ENCODE assay signal across 8 mouse cellular contexts in genomic region chr4:126752024-126752607, GRCm38 (mm10). TPM values are rescaled to one million over a fixed set of nuclear protein-coding genes. Genes with fewer than 3 reads are reported as not detected.
DNase-seq lines count a peak whose midpoint lies in the region; ATAC-seq lines count a peak whose summit lies in the region.

No protein-coding gene starts in this region.

- no peak for ATAC-seq in embryonic facial prominence, embryonic 12.5 days (ENCODE audit: insufficient number of reproducible peaks, insufficient read depth, low FRiP score, low TSS enrichment)
- no peak for ATAC-seq in neural tube, embryonic 13.5 days (ENCODE audit: low read depth)

- DNase-seq in layer of hippocampus, adult 11-12 months (ENCODE audit: low spot score): peak; percentile 54
- DNase-seq in layer of hippocampus, adult 9-10 months (ENCODE audit: low spot score): no peak
- peak; percentile 52 for DNase-seq in Muller cell, postnatal 12 days (ENCODE audit: inconsistent ontology term)
- peak; percentile 50 for DNase-seq in layer of hippocampus, adult 9-11 months
- DNase-seq in gastrocnemius, postnatal 25 days: no peak
- DNase-seq in urinary bladder, adult 2 months (ENCODE audit: low spot score): no peak

- H3K9ac ChIP-seq in embryonic facial prominence, embryonic 12.5 days: peak overlapping the region; percentile 80
- H3K9ac ChIP-seq in neural tube, embryonic 13.5 days: peak overlapping the region; percentile 91

- H3K4me3 ChIP-seq in embryonic facial prominence, embryonic 12.5 days: peak overlapping the region; percentile 94
- H3K4me3 ChIP-seq in neural tube, embryonic 13.5 days: peak overlapping the region; percentile 96

- no peaks in the 10 kb centered on the region for H3K9me3 ChIP-seq in embryonic facial prominence, embryonic 12.5 days
- H3K9me3 ChIP-seq in neural tube, embryonic 13.5 days: no peaks in the 10 kb centered on the region

- H3K4me1 ChIP-seq in embryonic facial prominence, embryonic 12.5 days: peaks cover 28% of the 10 kb centered on the region
- peaks cover 57% of the 10 kb centered on the region for H3K4me1 ChIP-seq in neural tube, embryonic 13.5 days (replicated peaks)

- 6% methylated on average over 13 of the region's 13 CpGs for WGBS in embryonic facial prominence, embryonic 12.5 days
- 3% methylated on average over 13 of the region's 13 CpGs for WGBS in neural tube, embryonic 13.5 days

- H3K36me3 ChIP-seq in embryonic facial prominence, embryonic 12.5 days: peaks cover 33% of the 10 kb centered on the region
- peaks cover 32% of the 10 kb centered on the region for H3K36me3 ChIP-seq in neural tube, embryonic 13.5 days

- H3K27me3 ChIP-seq in embryonic facial prominence, embryonic 12.5 days: no peaks in the 10 kb centered on the region
- H3K27me3 ChIP-seq in neural tube, embryonic 13.5 days: no peaks in the 10 kb centered on the region

- H3K4me2 ChIP-seq in embryonic facial prominence, embryonic 12.5 days (replicated peaks): peak overlapping the region; percentile 99
- peak overlapping the region; percentile 90 for H3K4me2 ChIP-seq in neural tube, embryonic 13.5 days

- H3K27ac ChIP-seq in embryonic facial prominence, embryonic 12.5 days: no peak overlapping the region
- H3K27ac ChIP-seq in neural tube, embryonic 13.5 days (replicated peaks): peak overlapping the region; percentile 98

RNA-seq across cellular contexts. Expression of gene Ncdn, which starts 1.1 kb away (rescaled TPM):
- 35.2 and 37.2 TPM in 2 replicates for polyA plus RNA-seq in embryonic facial prominence, embryonic 12.5 days (2016; fragmentation: Nextera tagmentation; extraction: Ambion mirVana)
- 85.3 and 86.7 TPM in 2 replicates for polyA plus RNA-seq in neural tube, embryonic 13.5 days (2015; fragmentation: Nextera tagmentation; extraction: Ambion mirVana)
- 1 to 10 TPM; 7.0 to 8.9 TPM for total RNA-seq in gastrocnemius, postnatal 25 days (2021)
- polyA plus RNA-seq in urinary bladder, adult 2 months (2012; rRNA removed): 26.1 and 27.2 TPM in 2 replicates

RNA-seq across cellular contexts. Expression of gene AU040320, which starts 1.2 kb away (rescaled TPM):
- 18.1 and 20.4 TPM in 2 replicates for polyA plus RNA-seq in embryonic facial prominence, embryonic 12.5 days (2016; fragmentation: Nextera tagmentation; extraction: Ambion mirVana)
- 38.3 and 41.3 TPM in 2 replicates for polyA plus RNA-seq in neural tube, embryonic 13.5 days (2015; fragmentation: Nextera tagmentation; extraction: Ambion mirVana)
- 10 to 100 TPM; 27.4 to 29.5 TPM for total RNA-seq in gastrocnemius, postnatal 25 days (2021)
- polyA plus RNA-seq in urinary bladder, adult 2 months (2012; rRNA removed): 20.6 and 24.4 TPM in 2 replicates

RNA-seq across cellular contexts. Expression of gene Tfap2e, which starts 16.1 kb away (rescaled TPM):
- polyA plus RNA-seq in embryonic facial prominence, embryonic 12.5 days (2016; fragmentation: Nextera tagmentation; extraction: Ambion mirVana): 0.34 TPM in 1 of 2 replicates, not detected in the other
- polyA plus RNA-seq in neural tube, embryonic 13.5 days (2015; fragmentation: Nextera tagmentation; extraction: Ambion mirVana): 0.18 TPM in 1 of 2 replicates, not detected in the other
- total RNA-seq in gastrocnemius, postnatal 25 days (2021): not detected
- 0.04 TPM in 1 of 2 replicates, not detected in the other for polyA plus RNA-seq in urinary bladder, adult 2 months (2012; rRNA removed)

Comparison
In these comparisons a context has a peak if more than half of its experiments do, and no peak if none do; other contexts are left out.
1. DNase-seq: peak in layer of hippocampus, adult 11-12 months (single experiment), Muller cell, postnatal 12 days (single experiment) and layer of hippocampus, adult 9-11 months (single experiment); none in layer of hippocampus, adult 9-10 months (single experiment), gastrocnemius, postnatal 25 days (single experiment) and urinary bladder, adult 2 months (single experiment).